Mouse (Mus musculus) cerebellum, adult 9-11 months (tissue): ENCODE results near the gene Smtnl2.

Experiments
- DNase-seq: peaks from one replicate; pipeline ENCODE4 v3.0.0; 2022

Smtnl2 gene

DNA sequence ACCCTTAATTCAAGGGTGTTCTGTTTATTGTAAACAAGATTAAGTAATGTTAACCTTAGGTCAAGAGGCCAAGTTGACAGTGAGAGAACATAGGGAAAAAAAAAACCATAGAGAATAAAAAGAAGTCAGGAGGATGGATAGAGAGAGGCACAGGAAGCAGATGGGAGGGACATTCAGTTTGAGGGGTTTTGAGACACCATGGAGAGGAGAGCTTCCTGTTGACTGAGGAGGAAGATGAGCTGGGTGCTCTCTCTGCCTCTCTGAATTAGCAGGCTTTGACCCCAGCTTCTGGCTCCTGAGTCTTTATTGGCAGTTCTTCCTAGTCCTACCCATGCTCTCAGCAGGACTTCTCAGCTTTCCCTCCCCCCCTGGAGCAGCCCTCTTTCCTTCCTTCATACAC is 13.7 kb upstream of the Smtnl2 start:
- DNase-seq = no peak

DNA sequence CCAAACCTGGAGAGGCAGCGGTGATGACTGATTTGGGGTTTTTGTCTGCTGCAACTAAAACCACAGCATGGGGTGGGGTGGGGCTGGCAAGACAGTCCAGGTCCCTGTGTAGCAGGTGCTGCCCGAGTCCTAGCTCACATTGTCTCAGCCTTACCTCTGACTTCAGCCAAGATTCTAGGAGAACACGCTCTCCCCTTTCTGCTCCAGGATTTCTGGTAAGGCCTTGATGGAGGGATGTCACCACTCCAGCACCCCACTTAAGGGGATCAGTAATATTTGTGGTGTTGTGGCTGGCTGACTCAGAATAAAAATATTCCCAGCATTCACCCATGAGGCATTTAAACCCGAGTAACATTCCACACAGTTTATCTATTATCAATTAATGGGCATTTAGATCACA is 12.2 kb upstream of the Smtnl2 start:
- no peak for DNase-seq

- DNase-seq = no peak
Observed at GRCm38 (mm10) chr11:72421518-72422278, 10.2 kb upstream of the Smtnl2 start.

DNA sequence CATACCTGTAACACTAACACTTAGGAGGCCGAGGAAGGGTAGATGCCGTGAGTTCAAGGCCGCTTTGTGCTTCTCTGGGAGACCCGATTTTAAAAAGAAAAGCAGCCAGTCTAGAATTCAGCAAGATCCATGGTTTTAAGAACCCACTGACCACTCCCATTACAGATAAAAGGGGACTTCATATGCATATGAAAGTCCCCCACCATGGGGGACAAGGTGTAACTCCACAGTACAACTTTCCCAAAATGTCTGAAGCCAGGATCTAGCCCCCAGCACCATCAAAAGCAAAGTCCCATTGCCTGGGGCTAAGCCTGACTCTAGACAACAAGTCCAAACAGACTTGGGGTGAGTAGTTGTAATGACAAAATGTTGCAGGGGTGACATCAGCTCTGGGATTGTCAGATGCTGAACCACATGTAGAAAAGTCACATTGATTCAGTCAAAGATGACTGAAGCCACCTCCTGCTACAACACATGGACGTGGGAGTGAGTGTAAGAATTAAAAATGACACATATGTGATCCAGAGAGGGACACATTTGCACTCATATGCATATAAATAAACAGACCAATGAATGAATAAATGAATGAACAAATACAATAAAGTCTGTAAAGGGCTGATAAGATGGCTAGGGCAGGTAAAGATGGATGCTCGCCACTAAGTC is 9.1 kb upstream of the Smtnl2 start:
- no peak for DNase-seq

DNA sequence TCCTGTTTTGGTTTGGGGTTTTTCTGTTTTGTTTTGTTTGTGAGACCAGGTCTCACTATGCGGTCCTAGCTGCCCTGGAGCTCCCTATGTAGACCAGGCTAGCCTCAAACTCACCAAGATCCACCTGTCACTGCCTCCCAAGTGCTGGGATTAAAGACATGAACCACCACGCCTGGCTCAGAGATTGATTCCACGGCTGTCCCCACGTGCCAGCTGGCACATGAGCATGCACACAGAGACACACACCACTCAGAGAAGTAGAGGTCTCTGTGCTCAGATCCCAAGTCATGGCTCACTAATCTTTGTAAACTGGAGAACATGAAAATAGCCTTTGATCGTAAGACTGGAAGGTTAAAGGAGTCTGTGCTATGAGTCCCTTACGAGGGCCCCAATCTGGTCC is 7.5 kb upstream of the Smtnl2 start:
- DNase-seq = no peak

DNA sequence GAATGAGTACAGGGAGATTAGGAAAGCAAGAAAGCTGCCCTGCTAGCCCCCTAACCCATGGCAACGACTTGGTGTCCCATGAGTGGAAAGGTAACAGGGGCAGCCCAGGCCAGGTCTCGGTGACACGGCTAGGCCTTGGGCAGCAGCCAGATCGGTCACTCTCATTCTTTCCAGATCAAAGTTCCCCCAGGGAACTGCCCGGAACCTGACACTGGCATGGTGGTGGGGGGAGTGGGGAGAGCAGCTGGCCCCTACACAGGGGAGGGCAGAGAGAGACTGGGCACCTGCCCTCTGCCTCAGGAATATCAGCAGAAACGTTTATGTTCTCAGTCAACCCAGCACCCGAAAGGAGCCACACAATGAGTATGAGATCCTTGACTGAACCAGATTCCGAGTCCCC is 6.7 kb upstream of the Smtnl2 start:
- no peak for DNase-seq

DNA sequence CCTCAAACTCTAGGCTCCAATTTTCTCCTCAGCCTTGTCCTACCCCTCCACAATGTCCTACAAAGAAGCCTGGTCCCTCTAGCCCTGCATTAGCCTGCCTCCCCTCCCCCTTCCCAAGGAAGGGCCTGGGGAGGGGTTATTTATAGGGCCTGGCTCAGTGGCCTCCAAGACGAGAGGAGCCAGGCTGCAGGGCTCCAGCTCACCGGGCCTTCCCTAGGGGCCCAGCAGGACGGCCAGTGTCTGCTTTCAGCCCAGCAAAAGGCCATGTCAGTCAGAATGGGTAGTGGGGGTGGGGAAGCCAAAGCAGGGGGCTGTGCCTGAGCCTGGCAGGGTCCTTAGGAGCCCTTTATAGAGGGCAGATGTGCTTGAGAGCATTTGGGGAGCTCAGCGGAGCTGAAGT is 5.9 kb upstream of the Smtnl2 start:
- DNase-seq = no peak

DNA sequence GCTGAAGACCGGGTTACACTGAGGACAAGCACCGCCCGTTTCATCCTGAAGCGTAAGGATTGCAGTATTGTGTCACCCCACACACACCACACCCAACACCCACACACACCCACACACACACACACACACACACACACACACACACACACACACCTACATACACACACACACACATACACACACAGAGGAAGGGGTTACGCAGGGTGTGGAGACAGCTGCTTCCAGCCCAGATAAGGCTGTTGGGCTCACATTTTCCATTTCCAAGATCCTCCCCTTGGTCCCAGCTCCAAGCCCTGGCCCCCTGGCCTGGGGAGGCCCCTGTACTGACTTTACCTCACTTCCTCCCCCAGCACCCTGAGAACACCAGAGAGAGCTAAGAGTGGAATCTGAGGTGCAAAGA is 5.2 kb upstream of the Smtnl2 start:
- DNase-seq = no peak

GRCm38 (mm10) chr11:72415155-72415554 is 3.6 kb upstream of the Smtnl2 start:
- no peak for DNase-seq

- no peak for DNase-seq
Observed at GRCm38 (mm10) chr11:72413601-72414190, 2.2 kb upstream of the Smtnl2 start.

- no peak for DNase-seq
Observed at GRCm38 (mm10) chr11:72413016-72413415, 1.5 kb upstream of the Smtnl2 start.

GRCm38 (mm10) chr11:72411945-72412344 is 432 bp upstream of the Smtnl2 start:
- DNase-seq = no peak

GRCm38 (mm10) chr11:72410521-72411092 is 906 bp downstream of the Smtnl2 start:
- DNase-seq = no peak

DNA sequence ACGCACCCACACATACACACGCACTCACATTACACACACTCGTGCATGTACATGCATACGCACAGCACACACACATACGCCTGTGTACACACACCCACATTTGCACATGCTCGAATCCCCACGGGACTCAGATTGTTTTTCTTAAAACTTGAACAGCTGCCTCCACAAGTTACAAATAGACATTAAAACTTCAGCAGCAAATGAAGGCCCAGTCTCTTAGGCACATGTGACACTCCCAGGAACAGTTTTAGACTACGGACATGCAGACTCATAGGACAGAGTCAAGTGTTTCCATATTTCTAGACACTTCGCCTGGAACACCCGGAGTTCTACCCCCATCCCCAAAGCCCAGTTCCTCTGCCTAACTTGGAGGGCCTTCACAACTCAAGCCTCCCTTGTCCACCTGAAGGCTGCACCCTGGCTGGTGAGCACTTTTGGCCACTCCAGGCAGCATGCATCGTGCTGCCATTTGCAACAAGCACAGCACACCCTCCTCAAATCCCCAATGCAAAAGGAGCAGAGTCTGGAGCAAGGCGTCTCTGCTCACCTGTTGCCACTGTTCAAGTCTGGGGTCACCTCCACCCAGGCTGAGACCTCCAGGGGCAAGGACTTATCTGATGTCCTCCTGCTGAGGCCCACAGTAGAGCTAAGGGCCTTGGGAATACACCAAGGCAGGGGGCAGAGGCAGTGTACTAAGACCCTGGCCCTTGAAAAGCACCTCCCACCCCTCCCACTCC is 1.7 kb downstream of the Smtnl2 start:
- no peak for DNase-seq

DNA sequence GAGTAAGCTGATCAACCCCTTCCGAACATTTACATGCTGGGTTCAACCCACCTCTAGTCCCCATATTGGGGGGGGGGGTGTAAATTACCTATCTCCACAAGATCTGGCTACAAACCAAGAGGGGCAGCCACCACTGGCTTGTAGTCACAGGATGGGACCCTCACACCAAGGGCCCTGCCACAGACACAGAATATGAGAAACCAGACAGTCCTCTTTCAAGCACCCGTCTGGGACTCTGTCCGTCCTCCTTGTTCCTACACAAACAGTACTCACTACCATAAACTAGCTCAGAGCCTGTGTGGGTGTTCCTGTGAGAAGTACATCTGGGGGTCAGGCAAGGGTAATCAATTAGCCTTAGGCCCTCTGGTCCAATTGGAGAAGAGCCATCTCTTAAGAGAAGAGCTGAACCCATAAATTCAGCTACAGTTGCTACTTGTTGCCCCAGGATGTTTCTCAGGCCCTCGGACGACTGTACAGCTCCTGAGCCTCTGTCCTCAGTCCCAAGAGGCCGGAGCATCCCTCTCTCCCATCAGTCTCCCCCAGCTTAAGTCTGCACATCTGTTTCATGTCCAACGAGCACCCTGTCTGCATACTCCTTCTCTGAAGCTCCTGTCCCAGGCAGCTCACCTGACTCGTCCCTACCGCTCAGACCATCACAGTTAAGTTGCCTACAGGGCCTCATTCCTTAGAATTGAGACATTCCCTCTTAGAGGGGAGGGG is 2.9 kb downstream of the Smtnl2 start:
- DNase-seq = no peak

GRCm38 (mm10) chr11:72407574-72407973 is 3.9 kb downstream of the Smtnl2 start:
- no peak for DNase-seq

- DNase-seq = no peak
Observed at GRCm38 (mm10) chr11:72407081-72407480, 4.4 kb downstream of the Smtnl2 start.

GRCm38 (mm10) chr11:72406079-72406675 is 5.3 kb downstream of the Smtnl2 start:
- DNase-seq = no peak

GRCm38 (mm10) chr11:72405532-72405931 is 6.0 kb downstream of the Smtnl2 start:
- DNase-seq = no peak

DNA sequence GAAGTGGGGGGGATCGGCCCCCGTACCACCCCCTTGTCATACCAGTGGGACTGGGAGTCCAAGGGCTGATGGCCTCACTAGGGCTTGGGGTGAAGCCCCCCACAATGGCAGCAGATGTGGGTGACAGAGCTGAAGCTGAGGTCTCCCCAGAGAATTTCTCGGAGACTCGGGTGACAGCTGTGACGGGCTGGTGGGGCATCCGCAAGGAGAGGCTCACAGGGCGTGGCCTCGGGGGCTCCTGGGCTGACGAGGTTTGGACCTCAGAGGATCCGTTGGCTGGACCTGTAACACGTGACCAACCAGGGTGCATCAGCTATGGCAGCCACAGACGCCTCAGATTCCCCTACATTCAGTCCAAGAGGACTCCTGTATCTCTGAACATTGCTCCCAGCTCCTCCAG is 8.5 kb downstream of the Smtnl2 start:
- DNase-seq = no peak

DNA sequence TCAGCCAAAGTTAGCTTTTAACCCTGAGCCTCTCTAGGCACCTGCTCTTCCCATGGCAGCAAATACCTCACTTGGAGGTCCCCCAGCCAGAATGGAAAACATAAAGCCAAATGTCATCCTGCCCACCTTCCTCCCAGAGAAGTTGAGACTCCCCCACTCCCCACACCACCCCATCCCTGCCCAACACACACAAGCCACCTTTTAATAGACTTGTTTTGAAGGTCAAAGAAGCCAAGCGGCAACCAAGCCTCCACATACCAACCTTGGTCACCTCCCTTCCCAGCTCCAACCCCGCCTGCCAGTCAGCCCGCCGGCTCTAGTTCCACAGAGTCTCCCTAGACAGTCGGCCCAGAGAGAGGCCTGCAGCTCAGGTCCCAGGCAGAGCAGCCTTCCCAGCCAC is 9.5 kb downstream of the Smtnl2 start:
- no peak for DNase-seq

GRCm38 (mm10) chr11:72401068-72401467 is 10.4 kb downstream of the Smtnl2 start:
- no peak for DNase-seq
